Mouse (Mus musculus) kidney, adult 9 months (tissue): ENCODE measurements at regions not wholly inside any gene's neighbourhood (a gene's known extent, or its start where the extent isn't known, plus 50 kb on each side); places are given as distances from the start of the nearest gene placed in this dataset.

Experiments
- DNase-seq: peaks from one replicate; pipeline ENCODE4 v3.0.0; 2022

DNA sequence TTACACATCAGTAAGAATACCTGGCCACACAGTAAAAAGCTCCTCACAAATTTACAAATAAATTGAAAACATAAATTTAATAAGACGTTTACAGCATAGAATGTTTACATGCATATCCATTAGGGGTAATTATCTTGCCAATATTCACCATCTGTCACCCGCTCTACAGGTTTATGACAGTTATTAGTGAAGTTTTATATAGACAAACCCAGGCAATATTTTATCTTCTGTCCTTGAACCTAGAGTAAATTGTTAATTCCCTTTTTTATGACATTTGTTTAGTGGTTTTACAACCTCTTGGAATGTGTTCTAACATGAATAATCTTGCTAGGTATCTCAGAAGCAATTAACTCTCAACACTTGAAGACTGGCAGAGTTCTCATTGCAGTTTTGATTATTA lies 6458.7 kb downstream of the 9330182O14Rik start:
- no peak for DNase-seq

DNA sequence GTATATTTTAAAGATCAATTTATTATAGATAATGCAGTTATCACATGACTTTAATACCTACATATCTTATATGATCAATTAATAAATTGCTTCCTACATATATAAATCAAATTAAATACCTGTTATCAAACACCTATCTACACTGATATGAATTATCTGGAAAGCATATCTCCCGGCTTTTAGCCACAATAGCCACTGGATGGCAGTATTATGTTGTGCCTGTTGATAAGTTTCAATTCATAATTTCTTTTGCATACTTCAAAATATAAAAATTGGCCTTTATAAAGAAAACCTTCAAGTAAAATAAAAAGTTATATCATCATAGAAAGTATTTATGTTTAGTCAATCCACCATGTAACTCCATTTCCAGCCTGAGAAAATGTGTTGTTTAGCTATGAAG lies 6464.2 kb downstream of the 9330182O14Rik start:
- DNase-seq, result no peak

DNA sequence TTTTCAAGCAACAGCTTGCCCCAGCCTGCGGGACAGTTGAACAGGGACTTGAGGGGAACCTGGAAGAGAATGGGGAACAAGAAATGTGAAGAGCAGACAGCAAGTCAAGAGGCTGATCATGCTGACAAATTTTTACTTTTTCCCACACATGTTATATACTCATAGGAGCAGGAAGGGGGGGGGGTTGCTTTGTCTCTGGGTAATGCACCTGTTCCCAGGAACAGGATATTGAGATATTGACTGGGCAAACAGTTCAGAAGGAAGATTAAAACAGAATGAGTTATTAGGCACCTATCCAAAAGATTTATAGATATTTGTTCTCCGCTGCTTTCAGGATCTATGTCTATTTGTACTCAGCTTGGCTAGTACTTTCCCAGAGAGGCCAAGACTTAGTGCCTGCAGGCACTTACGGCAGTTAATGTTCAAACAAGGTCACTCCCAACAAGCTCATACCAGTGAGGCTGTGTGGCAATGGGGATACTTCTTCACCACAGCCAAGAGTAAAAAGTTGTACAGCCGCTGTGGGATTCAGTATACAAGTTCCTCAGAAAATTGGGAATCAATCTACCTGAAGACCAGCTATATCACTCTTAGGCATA lies 6489.4 kb downstream of the 9330182O14Rik start:
- peak; percentile 11 for DNase-seq

DNA sequence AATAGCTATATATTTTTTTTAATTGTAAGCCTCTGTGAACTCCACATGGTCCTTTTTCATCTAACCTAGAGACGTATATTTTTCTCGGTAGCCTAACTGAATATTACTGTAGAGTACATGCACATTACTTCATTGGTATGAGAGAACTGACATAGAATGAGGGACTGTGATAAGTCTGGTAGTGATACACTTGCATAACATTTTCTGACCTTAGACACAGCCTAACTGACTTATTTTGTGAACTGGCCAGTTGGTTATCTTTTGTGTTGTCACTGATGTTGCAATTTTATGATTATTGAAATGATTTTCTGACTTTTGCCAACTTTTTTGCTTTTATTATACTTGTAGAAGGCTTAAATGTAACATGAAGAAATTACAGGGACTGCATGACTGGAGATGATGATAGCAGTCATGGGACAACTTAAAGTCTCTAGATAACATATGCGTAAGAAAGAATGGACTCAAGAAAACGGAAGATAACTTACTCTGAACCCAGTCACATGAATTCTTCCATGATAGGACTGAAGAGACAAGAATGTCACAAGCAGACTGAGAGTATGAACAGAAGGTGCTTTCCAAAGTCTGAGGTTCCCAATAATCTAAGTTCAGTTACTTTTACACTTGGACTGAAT lies 6491.0 kb downstream of the 9330182O14Rik start:
- DNase-seq, result no peak
